Mouse (Mus musculus): ENCODE measurements around the gene Dnah7a.
"Not testable (repeated sequence)": the region's sequence is repeated elsewhere in the genome, so short reads cannot be mapped to it uniquely, and the experiment has no call there.

GRCm38 (mm10) chr1:53466524-53467324 lies 239.9 kb downstream of the Dnah7a start:
- TF ChIP-seq EP300 (optimal IDR thresholded peaks at IDR 0.05); CTCF (IDR thresholded peaks at IDR 0.05; ENCODE audit: low read depth): not testable (repeated sequence)
